Mouse (Mus musculus) heart, embryonic 15.5 days (tissue): ENCODE results near the gene Cbwd1. TPM values are rescaled to one million over a fixed set of nuclear protein-coding genes. Genes with fewer than 3 reads are reported as not detected.

Experiments used
- ATAC-seq: fragments of 200-750 bp; cut with Nextera tagmentation; replicated peaks from 2 replicates; pipeline ENCODE4 v1.8.0; 2017; ENCODE audit warnings: low read depth, moderate TSS enrichment; ENCODE audit not compliant: insufficient number of reproducible peaks, insufficient read depth, low FRiP score
- H3K27ac ChIP-seq: fragments of 300-500 bp; sonication (generic); 2 replicates; pipeline ENCODE4 v1.5.1; 2015; ENCODE audit warnings: mild to moderate bottlenecking, inconsistent platforms
- H3K27me3 ChIP-seq: fragments of 300-500 bp; sonication (generic); 2 replicates; pipeline ENCODE4 v1.6.1; 2015; ENCODE audit warnings: inconsistent platforms
- H3K36me3 ChIP-seq: fragments of 300-500 bp; sonication (generic); 2 replicates; pipeline ENCODE4 v1.6.1; 2015; ENCODE audit warnings: mild to moderate bottlenecking, inconsistent platforms
- H3K4me1 ChIP-seq: fragments of 300-500 bp; sonication (generic); replicated peaks from 2 replicates; pipeline ENCODE4 v1.6.1; 2015; ENCODE audit warnings: inconsistent platforms
- H3K4me2 ChIP-seq: fragments of 300-500 bp; sonication (generic); 2 replicates; pipeline ENCODE4 v1.6.1; 2015; ENCODE audit warnings: inconsistent platforms, mild to moderate bottlenecking, moderate library complexity
- H3K4me3 ChIP-seq: fragments of 300-500 bp; sonication (generic); 2 replicates; pipeline ENCODE4 v1.5.1; 2015; ENCODE audit warnings: mild to moderate bottlenecking, inconsistent platforms
- H3K9ac ChIP-seq: fragments of 300-500 bp; sonication (generic); 2 replicates; pipeline ENCODE4 v1.6.1; 2015; ENCODE audit warnings: mild to moderate bottlenecking, inconsistent platforms
- H3K9me3 ChIP-seq: fragments of 300-500 bp; sonication (generic); replicated peaks from 2 replicates; pipeline ENCODE4 v1.6.1; 2016; ENCODE audit warnings: inconsistent platforms
- WGBS: fragments of 180-500 bp; shearing (Covaris S2); methylation state at CpG from one replicate; pipeline ENCODE4 v1.1.7; 2015; ENCODE audit warnings: mixed read lengths; 5-methylcytosine and 5-hydroxymethylcytosine counted together
- polyA plus RNA-seq: library from polyadenylated mRNA; unstranded; fragments of >200 nt; fragmentation: Nextera tagmentation; extraction: Ambion mirVana; gene quantifications from 2 replicates; pipeline ENCODE4 v1.2.1, GENCODE M21; 2015

The Cbwd1 gene
- polyA plus RNA-seq, 1 experiment from 2014 or later = 16.1 TPM

- Histone ChIP-seq H3K36me3 (no peaks in the 10 kb centered on the region), H3K4me3 (no peak overlapping the region), H3K4me2 (no peak overlapping the region), H3K9me3 (no peaks in the 10 kb centered on the region), H3K27me3 (0 out of 2 replicates have a peak, but pooled peaks cover 4% of the 10 kb centered on the region), H3K4me1 (0 out of 2 replicates have a peak, but pooled peaks cover 2% of the 10 kb centered on the region), H3K27ac (no peak overlapping the region), H3K9ac (no peak overlapping the region)
- WGBS = 73% methylated on average over 6 of the region's 6 CpGs
- ATAC-seq = no peak
Observed at GRCm38 (mm10) chr19:24993526-24993925, 32.1 kb upstream of the Cbwd1 start.

- Histone ChIP-seq H3K9me3 (no peaks in the 10 kb centered on the region), H3K36me3 (no peaks in the 10 kb centered on the region), H3K4me1 (0 out of 2 replicates have a peak, but pooled peaks cover 6% of the 10 kb centered on the region), H3K9ac (no peak overlapping the region), H3K4me2 (no peak overlapping the region), H3K27ac (no peak overlapping the region), H3K4me3 (no peak overlapping the region), H3K27me3 (no peaks in the 10 kb centered on the region)
- no peak for ATAC-seq
- 57% methylated on average over 7 of the region's 7 CpGs for WGBS
Observed at GRCm38 (mm10) chr19:24990138-24990822, 28.9 kb upstream of the Cbwd1 start.

DNA sequence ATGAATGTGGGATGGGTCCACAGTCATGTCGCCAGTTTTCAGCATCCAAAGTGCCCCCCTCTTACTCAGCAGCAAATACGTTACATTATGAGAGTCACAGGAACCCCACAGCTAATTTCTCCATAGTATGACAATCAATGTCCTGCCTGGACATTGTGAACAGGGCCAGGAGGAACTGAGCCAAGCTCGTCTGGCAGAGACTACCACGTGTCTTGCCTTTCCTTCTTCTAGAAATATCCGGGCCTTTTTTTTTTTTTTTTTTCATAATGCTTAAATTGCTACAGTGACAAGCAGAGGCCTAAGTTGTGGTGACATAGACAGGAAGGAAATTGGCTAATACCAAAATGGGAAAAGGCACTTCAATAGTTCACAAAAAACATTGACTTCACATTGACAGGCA, 27.4 kb upstream of the Cbwd1 start:
- 60% methylated on average over 5 of the region's 5 CpGs for WGBS
- no peaks in the 10 kb centered on the region for H3K36me3 ChIP-seq
- no peak overlapping the region for H3K4me2 ChIP-seq
- H3K27me3 ChIP-seq = no peaks in the 10 kb centered on the region
- no peak overlapping the region for H3K9ac ChIP-seq
- H3K4me1 ChIP-seq = 0 out of 2 replicates have a peak, but pooled peaks cover 4% of the 10 kb centered on the region
- no peak overlapping the region for H3K27ac ChIP-seq
- no peak overlapping the region for H3K4me3 ChIP-seq
- no peaks in the 10 kb centered on the region for H3K9me3 ChIP-seq
- ATAC-seq = no peak

- Histone ChIP-seq H3K27ac (no peak overlapping the region), H3K4me1 (0 out of 2 replicates have a peak, but pooled peaks cover 4% of the 10 kb centered on the region), H3K4me3 (no peak overlapping the region), H3K27me3 (no peaks in the 10 kb centered on the region), H3K4me2 (no peak overlapping the region), H3K9me3 (no peaks in the 10 kb centered on the region), H3K9ac (no peak overlapping the region), H3K36me3 (no peaks in the 10 kb centered on the region)
- 65% methylated on average over 4 of the region's 4 CpGs for WGBS
- ATAC-seq = no peak
Observed at GRCm38 (mm10) chr19:24987355-24987754, 25.9 kb upstream of the Cbwd1 start.

DNA sequence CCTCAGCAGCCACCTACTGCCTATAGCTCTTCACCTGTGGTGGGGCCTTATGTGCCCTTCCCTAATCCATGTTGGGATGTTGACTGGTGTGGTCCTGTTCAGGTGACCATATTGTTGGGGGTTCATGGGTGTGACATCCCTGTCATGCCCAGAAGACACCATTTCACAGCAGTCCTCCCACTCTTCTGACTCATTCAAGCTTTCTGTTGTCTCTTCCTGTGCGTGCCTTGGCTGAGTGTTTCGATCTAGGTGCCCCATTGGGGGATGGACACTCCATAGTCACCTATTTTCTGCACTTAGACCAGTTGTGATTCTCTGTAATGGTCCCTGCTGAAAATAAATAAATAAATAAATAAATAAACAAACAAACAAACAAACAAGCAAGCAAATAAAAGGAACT, 23.6 kb upstream of the Cbwd1 start:
- Histone ChIP-seq H3K27ac (no peak overlapping the region), H3K36me3 (no peaks in the 10 kb centered on the region), H3K4me2 (no peak overlapping the region), H3K4me1 (0 out of 2 replicates have a peak, but pooled peaks cover 4% of the 10 kb centered on the region), H3K27me3 (no peaks in the 10 kb centered on the region), H3K9me3 (no peaks in the 10 kb centered on the region), H3K4me3 (no peak overlapping the region), H3K9ac (no peak overlapping the region)
- WGBS = 87% methylated on average over 2 of the region's 2 CpGs
- no peak for ATAC-seq

GRCm38 (mm10) chr19:24983857-24984498, 22.6 kb upstream of the Cbwd1 start:
- H3K36me3 ChIP-seq = no peaks in the 10 kb centered on the region
- no peak overlapping the region for H3K27ac ChIP-seq
- 67% methylated on average over 7 of the region's 7 CpGs for WGBS
- H3K27me3 ChIP-seq = no peaks in the 10 kb centered on the region
- H3K9ac ChIP-seq = no peak overlapping the region
- ATAC-seq = no peak
- H3K9me3 ChIP-seq = no peaks in the 10 kb centered on the region
- no peak overlapping the region for H3K4me2 ChIP-seq
- 0 out of 2 replicates have a peak, but pooled peaks cover 4% of the 10 kb centered on the region for H3K4me1 ChIP-seq
- H3K4me3 ChIP-seq = no peak overlapping the region

- Histone ChIP-seq H3K4me1 (no peaks in the 10 kb centered on the region), H3K27ac (no peak overlapping the region), H3K4me3 (no peak overlapping the region), H3K9ac (no peak overlapping the region), H3K4me2 (no peak overlapping the region), H3K9me3 (no peaks in the 10 kb centered on the region), H3K36me3 (no peaks in the 10 kb centered on the region), H3K27me3 (no peaks in the 10 kb centered on the region)
- WGBS = 83% methylated on average over 4 of the region's 4 CpGs
- no peak for ATAC-seq
Observed at GRCm38 (mm10) chr19:24983050-24983449, 21.6 kb upstream of the Cbwd1 start.

DNA sequence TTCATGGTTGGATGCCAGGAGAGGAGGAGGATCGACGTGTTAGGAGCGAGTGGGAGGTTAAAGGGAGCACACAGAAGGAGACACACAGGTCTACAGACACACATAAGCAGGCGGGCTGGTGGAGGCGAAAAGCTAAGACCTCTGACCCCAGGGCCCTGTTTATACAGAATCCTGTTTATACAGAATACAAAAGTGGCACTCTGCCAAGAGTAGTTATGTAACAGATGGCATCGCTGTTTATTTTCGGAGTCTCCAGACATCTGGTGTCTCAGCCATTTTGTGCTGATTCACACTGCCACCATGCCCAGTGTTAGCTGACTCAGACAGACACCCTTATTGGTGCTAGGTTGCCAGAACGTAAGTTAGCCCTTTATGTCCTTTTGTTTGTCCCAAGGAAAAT, 19.9 kb upstream of the Cbwd1 start:
- Histone ChIP-seq H3K4me2 (no peak overlapping the region), H3K9ac (no peak overlapping the region), H3K36me3 (no peaks in the 10 kb centered on the region), H3K4me1 (no peaks in the 10 kb centered on the region), H3K4me3 (no peak overlapping the region), H3K9me3 (no peaks in the 10 kb centered on the region), H3K27ac (no peak overlapping the region), H3K27me3 (no peaks in the 10 kb centered on the region)
- no peak for ATAC-seq
- 55% methylated on average over 8 of the region's 8 CpGs for WGBS

- no peaks in the 10 kb centered on the region for H3K36me3 ChIP-seq
- H3K4me3 ChIP-seq = no peak overlapping the region
- H3K4me2 ChIP-seq = no peak overlapping the region
- WGBS = 74% methylated on average over 10 of the region's 10 CpGs
- H3K27me3 ChIP-seq = no peaks in the 10 kb centered on the region
- no peaks in the 10 kb centered on the region for H3K9me3 ChIP-seq
- ATAC-seq = no peak
- H3K4me1 ChIP-seq = no peaks in the 10 kb centered on the region
- H3K9ac ChIP-seq = no peak overlapping the region
- no peak overlapping the region for H3K27ac ChIP-seq
Observed at GRCm38 (mm10) chr19:24978852-24979842, 17.7 kb upstream of the Cbwd1 start.

- WGBS = 66% methylated on average over 11 of the region's 11 CpGs
- Histone ChIP-seq H3K4me3 (no peak overlapping the region), H3K36me3 (no peaks in the 10 kb centered on the region), H3K27me3 (no peaks in the 10 kb centered on the region), H3K9me3 (no peaks in the 10 kb centered on the region), H3K9ac (no peak overlapping the region), H3K4me1 (no peaks in the 10 kb centered on the region), H3K4me2 (no peak overlapping the region), H3K27ac (no peak overlapping the region)
- no peak for ATAC-seq
Observed at GRCm38 (mm10) chr19:24977991-24978390, 16.6 kb upstream of the Cbwd1 start.

- Histone ChIP-seq H3K27me3 (no peaks in the 10 kb centered on the region), H3K36me3 (no peaks in the 10 kb centered on the region), H3K9me3 (no peaks in the 10 kb centered on the region), H3K4me1 (no peaks in the 10 kb centered on the region), H3K27ac (no peak overlapping the region), H3K9ac (no peak overlapping the region), H3K4me2 (no peak overlapping the region), H3K4me3 (no peak overlapping the region)
- ATAC-seq = no peak
- WGBS = 77% methylated on average over 3 of the region's 3 CpGs
Observed at GRCm38 (mm10) chr19:24972701-24973390, 11.4 kb upstream of the Cbwd1 start.
